Mouse (Mus musculus): ENCODE measurements around the gene Sipa1l3.

The Sipa1l3 gene

DNA sequence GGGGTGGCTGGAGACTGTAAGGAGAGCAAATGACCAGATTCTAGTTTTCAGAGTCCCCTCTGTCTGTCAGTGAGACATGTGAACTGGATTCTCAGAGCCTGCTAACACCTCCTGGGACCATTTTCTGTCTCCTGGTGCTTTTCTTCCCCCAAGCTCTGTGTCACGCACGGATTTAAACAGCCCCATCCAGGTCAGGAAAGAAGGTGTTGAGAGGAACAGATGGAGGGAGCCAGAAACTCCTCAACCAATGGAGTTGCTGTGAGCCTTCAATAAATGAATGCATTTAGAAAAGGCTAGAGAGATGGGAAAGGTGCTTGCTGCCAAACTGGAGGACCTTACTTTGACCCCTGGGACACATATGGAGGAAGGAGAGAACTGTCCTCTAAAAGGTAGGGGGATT is 180.7 kb downstream of the Sipa1l3 start:
- no peak for DNase-seq (ENCODE audit: low read depth, low spot score)

DNA sequence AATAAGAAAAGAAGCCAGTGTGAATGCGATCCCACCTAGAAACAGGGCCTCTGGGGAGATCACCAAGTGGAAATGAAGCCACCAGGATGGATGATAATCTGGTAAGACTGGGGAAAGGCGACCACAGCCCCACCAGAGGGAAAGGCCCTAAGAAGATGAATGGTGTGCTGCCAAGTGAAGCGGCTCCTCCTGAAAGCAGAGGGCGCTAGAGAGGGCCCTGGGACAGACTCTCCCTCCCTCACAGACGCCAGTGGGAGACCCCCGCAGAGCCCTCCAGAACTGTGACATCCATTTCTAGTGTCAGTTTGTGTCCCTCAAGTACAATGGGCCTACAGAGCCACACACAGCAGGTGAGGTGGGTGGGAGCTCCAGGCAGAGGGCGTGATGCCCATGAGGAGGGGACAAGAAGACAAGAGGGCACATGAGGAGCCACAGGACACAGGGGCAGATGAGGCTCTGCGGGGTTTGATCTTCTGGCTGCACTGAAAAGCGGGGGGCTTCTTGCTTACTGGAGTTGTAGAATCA is 181.6 kb downstream of the Sipa1l3 start:
- DNase-seq (ENCODE audit: low read depth, low spot score), result no peak

DNA sequence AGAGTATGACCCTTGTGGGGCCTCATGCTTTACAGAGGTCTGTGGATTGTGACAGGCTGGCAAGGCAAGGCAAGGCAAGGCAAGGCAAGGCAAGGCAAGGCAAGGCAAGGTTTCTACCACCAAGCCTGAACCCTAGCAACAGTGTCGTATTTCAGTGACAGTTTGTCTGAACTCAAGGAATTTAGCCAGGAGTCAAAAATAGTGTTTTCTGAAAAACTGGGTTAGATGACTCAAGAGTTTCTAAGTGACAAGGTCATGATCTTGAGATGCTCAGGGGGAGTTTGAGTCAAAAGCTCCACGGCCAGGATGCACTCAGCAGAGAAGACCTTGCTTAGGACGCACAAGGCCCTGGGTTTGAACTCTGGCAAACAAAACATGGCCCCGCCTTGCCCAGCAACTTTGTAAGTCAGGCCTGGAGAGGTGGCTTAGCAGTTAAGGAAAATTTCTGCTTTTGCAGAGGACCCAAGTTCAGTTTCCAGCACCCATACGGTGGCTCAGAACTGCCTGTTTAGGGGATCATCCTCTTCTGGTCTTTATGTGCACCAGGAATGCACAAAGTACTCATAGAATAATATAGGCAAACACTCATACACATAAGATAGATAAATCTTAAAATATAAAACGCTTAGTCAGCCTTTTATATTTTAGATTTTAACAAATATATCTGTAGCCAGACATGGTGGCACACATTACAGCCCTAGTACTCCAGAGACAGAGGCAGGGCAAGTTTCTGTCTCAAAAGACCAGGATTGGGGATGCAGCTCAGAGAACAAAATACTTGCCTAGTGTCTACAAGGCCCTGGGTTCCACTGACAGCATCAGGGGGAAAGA is 182.4 kb downstream of the Sipa1l3 start:
- no peak for DNase-seq (ENCODE audit: low read depth, low spot score)

DNA sequence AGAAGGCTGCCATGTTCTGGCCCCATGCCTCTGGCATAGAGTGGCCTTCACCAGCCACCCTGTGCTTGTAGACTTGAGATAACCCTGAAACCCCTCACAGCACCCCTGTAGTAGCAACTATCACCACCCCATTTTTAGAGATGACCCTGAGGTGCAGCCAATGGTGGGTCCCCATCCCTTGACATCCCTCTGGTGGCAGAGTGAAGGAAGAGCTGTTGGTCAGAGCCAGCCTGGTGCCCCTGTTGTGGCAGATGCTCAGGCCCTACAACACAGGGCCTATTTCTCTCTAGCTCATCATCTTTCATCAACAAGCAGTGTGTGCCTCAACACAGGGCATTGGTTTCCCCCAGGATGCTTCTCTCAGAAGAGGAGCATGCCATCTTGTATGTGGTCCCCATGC is 183.2 kb downstream of the Sipa1l3 start:
- no peak for DNase-seq (ENCODE audit: low read depth, low spot score)

DNA sequence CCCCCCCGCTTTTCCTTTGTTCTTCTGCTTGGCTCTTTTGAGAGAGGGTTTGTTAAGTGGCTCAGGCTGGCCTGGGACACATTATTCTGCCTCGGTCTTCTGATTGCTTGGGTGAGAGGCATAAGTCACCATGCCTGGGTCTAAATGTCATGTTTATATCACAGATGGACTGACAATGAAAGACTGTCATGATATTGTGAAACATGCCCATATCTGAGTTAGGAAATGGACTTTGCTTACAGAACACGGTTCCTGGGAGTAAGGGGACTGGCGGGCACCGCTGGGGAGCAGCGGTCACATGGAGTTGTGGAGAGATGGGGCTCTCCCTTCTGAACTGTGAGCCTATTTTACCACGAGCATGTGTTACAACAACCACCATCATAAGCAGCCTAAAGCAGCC is 184.3 kb downstream of the Sipa1l3 start:
- no peak for DNase-seq (ENCODE audit: low read depth, low spot score)

DNA sequence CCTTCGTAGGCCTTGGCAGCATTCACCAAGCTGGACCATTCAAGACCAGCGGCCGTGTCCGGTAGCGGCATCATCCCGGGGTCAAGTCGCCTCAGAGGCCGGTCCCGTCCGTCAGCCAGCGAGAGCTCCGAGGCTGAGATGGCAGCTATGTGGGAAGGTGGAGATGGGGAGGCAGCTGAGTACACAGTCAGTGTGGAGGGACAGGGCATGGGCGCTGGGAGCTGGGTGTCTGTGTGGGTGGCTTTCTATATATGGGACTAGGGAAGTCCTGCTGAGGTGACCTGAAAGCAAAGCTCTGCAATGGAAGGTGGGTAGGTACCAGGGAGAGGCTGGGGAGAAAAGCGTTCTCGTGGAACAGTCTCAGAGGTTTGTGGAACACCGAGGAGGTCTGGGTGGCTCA is 189.5 kb downstream of the Sipa1l3 start:
- DNase-seq (ENCODE audit: low read depth, low spot score), result no peak

DNA sequence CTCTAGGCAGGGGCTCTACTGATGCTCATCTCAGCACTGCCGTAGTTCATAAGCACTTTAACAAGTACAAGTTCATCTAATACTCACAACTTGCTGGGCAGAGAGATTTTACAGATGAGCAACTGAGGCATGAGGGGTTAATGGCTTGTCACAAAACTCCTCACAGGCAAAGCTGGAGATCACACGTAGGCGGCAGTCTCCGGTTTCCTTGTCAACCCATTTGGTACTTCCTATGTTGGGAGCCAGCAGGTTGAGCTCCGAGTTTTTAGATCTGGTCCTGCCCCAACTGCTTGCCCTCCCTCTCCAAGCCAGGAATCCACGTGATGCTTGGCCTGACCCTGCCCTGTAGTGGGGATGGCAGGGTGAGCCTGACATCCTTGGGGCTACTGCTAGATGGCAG is 191.4 kb downstream of the Sipa1l3 start:
- DNase-seq (ENCODE audit: low read depth, low spot score), result no peak

DNA sequence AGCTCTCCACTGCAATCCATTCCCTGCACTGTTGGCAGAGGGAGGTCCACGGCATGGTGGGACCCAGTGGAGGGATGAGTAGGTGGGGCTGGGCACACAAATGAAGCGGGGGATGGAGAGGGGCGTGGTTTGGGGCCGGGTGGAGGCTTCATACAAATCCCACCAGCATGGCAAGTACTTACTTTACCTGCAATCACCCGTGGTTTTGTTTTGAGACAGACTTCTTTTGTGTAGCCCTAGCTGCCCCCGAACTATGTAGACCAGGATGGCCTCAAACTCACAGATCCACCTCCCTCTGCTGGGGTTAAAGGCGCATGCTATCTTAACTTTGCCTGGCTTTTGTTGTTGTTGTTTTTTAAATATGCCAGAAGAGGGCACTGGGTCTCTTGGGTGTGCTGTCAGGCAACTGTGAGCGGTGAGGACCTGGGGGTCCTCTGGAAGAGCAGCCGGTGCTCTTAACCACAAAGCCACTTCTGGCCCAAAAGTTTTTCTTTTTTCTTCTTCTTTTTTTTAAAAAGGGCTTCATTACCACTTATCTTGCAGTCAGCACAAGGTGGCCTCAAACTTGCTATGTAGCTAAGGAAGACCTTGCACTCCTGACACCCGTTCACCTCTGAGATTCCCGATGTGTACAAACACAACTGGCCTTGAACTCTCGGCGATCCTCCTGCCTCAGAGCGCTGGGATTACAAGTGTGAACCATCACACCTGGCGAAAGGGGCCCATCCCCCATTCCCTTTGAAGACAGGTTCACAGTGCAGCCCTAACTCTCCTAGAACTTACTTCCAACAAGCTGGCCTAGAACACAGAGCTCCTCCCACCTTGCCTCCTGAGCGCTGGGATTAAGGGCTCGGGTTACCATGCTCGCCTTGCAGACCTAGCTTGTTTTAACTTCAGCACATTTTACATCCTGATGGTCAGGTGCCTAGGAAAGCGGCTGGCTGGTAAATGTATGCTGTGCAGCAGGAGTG is 198.8 kb downstream of the Sipa1l3 start:
- DNase-seq (ENCODE audit: low read depth, low spot score), result no peak

DNA sequence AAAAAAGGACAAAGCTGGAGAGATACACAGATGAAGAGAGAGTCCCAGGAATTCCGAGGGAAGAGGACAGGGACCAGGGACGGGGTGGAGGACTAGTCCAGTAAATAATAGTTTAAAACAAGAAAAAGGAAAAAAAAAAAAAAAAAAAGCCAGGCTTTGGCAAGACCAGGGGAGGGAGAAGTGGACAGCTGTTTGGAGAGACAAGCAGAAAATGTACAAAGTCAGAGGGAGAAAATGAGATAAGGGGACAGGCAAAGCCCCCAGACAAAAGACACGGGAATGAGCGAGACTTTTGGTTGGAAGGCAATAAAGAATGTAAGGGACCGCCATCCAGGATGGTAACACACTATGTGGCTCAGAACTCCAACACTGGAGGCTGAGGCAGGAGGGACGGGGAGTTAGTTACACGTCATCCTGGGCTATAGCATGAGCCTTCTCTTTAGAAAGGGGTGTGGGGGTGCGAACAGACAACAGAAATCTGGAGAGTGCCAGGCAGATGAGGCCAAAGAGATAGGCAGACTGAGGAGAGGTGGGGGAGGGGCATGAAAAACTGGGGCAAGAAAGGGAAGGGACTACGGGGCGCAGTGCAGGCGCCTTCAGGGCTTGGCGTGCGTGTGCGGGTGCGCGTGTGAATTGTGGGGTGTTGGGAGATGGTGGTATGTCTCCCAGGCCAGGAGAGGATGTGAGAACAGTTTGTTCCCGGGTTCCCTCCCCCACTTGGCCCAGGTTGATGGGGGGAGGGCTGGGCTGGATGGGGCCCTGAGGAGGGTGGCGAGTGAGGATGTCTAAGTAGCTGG is 200.1 kb downstream of the Sipa1l3 start:
- DNase-seq (ENCODE audit: low read depth, low spot score), result no peak

DNA sequence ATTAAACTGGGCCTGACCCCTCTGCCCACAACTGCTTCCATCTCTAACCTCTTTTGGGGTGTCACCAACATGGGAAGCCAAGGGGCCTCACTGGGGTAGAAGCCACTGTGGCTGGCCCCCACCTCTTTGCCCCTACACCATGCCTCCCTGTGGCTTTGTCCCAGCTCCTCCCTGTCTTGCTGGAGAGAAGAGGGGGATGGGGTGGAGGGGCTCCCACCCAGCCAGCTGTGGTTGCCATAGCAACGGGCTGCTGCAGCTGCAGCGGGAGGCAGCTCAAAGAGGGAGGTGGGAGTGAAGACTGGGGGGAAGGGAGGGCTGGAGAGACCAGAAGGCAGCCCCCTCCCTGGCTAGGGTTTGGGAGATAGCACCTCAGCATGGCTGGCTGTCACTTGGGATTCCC is 200.9 kb downstream of the Sipa1l3 start:
- no peak for DNase-seq (ENCODE audit: low read depth, low spot score)

DNA sequence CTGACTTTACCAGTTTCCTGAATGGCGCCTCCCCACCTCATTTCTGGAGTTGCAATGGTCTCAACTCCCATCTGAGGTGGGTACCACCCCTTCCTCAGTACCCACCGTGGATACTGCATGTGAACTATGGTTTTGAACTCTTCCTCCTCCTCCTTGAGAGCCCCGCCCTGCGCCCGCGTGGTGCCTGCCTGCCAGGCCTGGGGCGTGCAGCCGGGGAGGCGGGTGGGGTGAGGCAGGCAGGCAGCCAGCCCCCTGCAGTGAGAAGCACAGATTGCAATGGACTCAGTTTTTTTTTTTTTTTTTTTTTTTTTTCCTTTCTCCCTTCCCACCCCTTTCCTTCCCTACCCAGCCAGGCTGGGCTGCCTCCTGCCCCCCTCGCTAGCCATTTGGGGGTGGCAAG is 201.5 kb downstream of the Sipa1l3 start:
- no peak for DNase-seq (ENCODE audit: low read depth, low spot score)

DNA sequence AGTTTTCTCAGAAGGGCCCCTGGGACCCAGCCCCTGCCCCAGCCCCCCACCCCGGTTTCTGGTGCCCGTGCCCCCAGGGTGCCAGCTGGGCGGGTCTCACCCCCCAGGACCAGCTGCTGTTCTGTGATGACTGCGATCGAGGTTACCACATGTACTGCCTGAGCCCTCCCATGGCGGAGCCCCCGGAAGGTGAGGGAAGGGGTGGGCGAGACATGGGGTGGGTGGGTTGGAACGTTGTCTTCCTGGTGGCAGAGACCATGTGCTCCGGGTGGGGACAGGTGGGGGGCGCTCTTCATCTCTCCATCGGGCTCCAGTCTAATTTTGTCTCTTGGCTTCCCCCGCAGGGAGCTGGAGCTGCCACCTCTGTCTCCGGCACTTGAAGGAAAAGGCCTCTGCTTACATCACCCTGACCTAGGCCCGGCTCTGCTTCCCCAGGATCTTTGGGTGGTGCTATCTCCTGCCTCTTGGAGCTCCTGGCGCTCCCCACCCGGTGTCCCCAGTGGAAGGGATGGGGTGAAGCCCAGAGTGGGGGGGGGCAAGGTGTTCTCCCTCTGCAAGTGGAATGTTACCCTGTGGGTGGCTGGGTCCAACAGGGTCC is 202.2 kb downstream of the Sipa1l3 start:
- no peak for DNase-seq (ENCODE audit: low read depth, low spot score)

DNA sequence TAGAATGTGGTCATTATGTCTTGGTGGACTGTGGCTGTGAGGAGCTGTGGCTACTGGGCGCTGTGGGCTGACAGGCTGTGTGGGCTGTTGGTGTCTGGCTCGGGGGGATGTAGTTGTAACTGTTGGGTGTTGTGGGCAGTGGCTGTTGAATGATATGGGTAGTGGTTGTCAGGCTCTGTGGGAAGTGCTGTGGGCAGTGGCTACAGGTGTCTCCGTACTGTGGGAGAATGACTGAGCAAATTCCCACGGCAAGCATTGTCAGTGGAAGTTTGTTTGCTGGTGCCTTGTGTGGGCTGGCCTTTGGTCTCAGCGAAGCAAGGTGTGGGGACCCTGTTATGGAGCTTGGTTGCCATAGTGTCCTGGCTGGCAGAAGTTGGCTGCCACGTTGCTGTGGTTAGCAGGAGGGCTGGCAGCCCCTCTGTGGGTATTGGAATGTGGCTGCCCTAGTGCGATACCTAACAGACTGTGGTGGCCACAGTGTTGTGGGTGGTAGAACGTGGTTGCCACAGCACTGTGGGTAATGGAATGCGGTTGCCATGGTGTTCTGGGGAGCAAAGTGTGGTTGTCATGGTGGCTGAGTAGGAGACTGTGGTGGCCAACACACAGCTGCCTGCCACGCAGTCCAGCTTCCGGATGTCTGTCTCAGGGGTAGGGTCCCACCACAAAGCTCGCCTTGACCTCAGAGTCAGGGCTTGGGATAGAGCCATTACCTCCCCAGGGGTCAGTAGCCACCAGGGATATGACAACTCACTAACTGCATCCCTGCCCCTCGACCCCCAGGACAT is 203.4 kb downstream of the Sipa1l3 start:
- DNase-seq (ENCODE audit: low read depth, low spot score), result no peak

DNA sequence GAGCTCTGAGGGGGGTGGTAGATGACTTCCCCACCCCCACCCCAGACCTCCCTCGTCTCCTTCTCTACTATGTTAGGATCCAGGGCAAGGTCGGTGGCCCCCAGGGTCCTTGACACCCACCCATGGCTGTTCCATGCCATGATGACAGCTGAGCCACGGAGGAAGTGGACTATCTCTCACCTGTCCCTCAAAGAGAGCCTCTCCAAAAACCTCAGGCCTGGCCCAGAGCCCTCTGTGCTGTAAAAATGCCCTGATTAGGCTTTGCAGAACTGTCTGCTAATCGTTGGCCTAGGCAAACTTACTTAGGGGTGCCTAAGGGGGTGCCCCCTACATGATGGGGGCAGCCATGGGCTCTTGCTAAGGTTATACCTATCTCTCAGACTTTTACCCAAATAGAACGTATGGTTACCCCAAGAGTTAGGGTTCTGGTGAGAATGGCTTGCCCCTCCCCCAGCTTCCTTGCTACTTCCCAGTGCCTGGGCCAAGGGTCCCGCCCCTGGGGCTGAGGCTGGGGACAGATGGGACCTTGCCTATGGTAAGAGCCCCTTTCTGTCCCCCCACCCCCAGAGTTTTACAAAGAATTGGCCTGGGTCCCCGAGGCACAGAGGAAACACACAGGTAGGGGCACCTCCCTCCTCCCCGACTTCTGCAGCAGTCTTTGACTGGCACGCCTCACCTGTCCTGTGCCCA is 204.7 kb downstream of the Sipa1l3 start:
- no peak for DNase-seq (ENCODE audit: low read depth, low spot score)

DNA sequence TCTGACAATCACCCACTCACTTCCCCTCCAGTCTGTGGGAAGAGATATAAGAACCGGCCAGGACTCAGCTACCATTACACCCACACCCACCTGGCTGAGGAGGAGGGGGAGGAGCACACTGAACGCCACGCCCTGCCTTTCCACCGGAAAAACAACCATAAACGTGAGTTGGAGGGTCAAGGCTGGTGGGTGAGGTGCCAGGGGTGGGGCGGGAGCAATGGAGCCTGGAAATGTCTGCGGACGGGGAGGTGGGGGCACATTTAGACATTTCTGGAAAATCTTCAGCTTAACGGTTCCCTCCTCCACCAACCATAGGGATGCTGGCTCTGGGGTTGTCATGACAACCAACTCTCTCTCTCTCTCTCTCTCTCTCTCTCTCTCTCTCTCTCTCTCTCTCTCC is 205.4 kb downstream of the Sipa1l3 start:
- no peak for DNase-seq (ENCODE audit: low read depth, low spot score)

DNA sequence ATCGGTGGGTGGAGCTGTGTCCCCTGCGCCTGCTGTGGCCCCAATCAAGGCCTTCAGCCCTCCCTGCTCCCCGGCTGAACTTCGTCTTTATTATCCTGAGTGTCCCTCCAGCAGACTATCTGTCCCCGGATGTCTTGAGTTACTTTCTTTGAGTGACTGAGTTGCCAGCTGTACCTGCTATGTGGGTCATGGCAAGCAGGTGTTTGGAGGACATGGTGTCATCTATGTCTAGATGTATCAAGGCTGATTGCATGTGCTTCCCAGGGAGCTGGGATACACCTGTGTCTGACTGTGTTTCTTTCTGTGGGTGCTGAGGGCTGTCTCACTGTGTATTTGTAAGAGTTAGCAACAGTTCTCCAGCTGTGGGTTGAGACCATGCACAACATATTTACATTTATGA is 208.7 kb downstream of the Sipa1l3 start:
- no peak for DNase-seq (ENCODE audit: low read depth, low spot score)

DNA sequence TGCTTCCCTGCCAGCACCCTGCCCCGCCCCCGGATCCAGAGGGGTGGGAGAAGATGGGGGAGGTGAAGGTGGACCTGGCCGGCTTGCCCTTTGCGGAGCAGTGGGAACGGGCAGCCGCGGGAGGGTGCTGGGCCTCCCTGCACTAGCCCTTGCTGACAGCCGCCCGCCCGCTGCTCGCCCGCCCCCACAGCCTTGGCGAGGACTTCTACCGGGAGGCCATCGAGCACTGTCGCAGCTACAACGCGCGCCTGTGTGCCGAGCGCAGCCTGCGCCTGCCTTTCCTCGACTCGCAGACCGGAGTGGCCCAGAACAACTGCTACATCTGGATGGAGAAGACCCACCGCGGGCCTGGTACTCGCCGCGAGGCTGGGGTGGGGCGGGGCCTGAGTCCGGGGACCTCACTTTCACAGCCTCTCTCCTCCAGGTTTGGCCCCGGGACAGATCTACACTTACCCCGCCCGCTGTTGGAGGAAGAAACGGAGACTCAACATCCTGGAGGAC is 209.2 kb downstream of the Sipa1l3 start:
- DNase-seq (ENCODE audit: low read depth, low spot score), result peak; percentile 40

DNA sequence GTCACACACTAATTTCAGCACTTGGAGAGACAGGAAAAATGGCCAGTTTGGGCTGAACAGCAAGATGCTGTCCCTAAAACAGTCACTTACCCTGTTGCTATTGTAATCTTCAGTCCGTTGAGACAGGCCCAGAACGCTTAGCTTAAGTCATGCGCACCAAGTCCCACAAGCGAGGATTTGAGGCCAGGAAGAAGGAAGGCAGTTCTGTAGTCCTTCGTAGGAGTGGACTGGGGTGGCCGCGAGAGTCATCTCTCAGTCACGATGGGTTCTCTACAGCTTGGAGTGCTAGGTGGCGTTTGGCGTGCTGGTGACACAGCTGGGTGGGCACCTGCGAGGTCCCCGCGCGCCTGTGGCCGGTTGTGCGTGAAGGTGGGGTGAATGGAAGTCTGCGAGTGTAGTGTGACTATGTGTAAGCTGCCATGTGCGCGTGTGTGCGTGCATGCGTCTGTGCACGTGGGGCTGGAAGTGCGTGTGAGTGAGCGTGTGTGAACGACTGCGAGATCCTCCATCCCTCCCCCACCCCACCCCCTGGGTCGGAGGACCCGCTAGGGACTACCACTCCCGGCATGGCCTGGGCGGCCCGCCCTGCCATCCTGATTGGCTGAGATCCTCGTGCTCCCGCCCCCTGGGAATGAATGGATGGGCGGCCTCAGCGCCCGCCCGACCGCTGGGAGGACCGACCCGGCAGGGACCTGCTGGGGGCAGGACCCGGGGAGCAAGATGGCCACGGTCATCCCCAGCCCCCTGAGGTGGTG is 210.9 kb downstream of the Sipa1l3 start:
- DNase-seq (ENCODE audit: low read depth, low spot score), result peak; percentile 75

DNA sequence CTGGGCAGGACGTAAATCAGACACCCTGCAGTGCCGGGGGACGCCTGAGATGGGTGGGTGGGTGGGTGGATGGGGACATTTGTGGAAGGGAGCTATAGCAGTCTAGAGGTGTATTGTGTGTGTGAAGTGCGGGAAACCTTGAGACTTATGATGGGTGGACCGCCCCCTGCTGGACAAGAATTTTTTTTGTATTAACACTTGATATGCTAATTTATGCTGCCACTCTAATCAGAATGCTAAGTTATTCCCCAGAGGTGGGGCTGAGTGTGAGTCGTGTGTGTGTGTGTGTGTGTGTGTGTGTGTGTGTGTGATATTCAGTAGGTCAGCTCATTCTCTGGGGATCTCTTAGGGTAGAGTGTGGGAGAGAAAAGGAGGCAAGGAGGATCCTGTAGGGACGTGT is 211.8 kb downstream of the Sipa1l3 start:
- peak; percentile 76 for DNase-seq (ENCODE audit: low read depth, low spot score)

Measured in CD4-positive, CD25-positive, alpha-beta regulatory T cell, adult 2 months (primary cell).